Mouse (Mus musculus) E14TG2a.4 (cell line): ENCODE measurements around the gene Wif1.

Experiments used
- CTCF ChIP-seq: conservative IDR thresholded peaks from 2 replicates; pipeline ENCODE4 v1.5.1; 2014; ENCODE audit warnings: low read length
- NANOG ChIP-seq: IDR thresholded peaks from 2 replicates; pipeline ENCODE4 v1.6.1; 2014; ENCODE audit warnings: borderline replicate concordance, low read length, mixed read lengths
- POU5F1 ChIP-seq: IDR thresholded peaks from 2 replicates; pipeline ENCODE4 v1.6.1; 2014; ENCODE audit warnings: low read length, borderline replicate concordance

- no peak for TF ChIP-seq CTCF
- no peak for TF ChIP-seq POU5F1
- TF ChIP-seq NANOG, result no peak
Measured at GRCm38 (mm10) chr10:121129000-121129925, 95.5 kb downstream of the Wif1 start.
